Mouse (Mus musculus) bone marrow, adult 2 months (tissue): ENCODE data around the gene Cnst. TPM values are rescaled to one million over a fixed set of nuclear protein-coding genes. Genes with fewer than 3 reads are reported as not detected.

Experiments used
- H3K27ac ChIP-seq: fragments of 200-500 bp; 2 replicates; pipeline ENCODE4 v1.5.1; 2012; ENCODE audit warnings: low read depth, mild to moderate bottlenecking, control low read depth, inconsistent platforms, low read length; ENCODE audit not compliant: control insufficient read depth, poor library complexity, insufficient read depth
- H3K4me1 ChIP-seq: fragments of 200-500 bp; 2 replicates; pipeline ENCODE4 v1.6.1; 2011; ENCODE audit warnings: low read length; ENCODE audit not compliant: control insufficient read depth, insufficient read depth
- H3K4me3 ChIP-seq: fragments of 200-500 bp; replicated peaks from 2 replicates; pipeline ENCODE3; 2011; ENCODE audit warnings: mild to moderate bottlenecking, low read depth, low read length, control low read depth; ENCODE audit not compliant: control insufficient read depth
- CTCF ChIP-seq: fragments of 200-500 bp; IDR thresholded peaks from 2 replicates; pipeline ENCODE4 v1.5.1; 2011; ENCODE audit warnings: low read length, control low read depth; ENCODE audit not compliant: control insufficient read depth, insufficient read depth
- POLR2A ChIP-seq: fragments of 200-500 bp; IDR thresholded peaks from 2 replicates; pipeline ENCODE4 v1.6.1; 2011; ENCODE audit warnings: low read depth, mild to moderate bottlenecking, control low read depth, low read length, borderline replicate concordance; ENCODE audit not compliant: control insufficient read depth
- WGBS: fragments of 180-500 bp; shearing (Covaris S2); methylation state at CpG from one replicate; pipeline ENCODE4 v1.1.7; 2018; 5-methylcytosine and 5-hydroxymethylcytosine counted together
- polyA plus RNA-seq: library from polyadenylated mRNA; stranded (reverse); fragments of >200 nt; gene quantifications from 2 replicates; pipeline ENCODE4 v1.2.4, GENCODE M21; 2011; ENCODE audit warnings: low replicate concordance; ENCODE audit not compliant: missing spikeins, insufficient read depth, insufficient read length

The Cnst gene
- polyA plus RNA-seq, 1 experiment, result 25.1 TPM

- 64% methylated on average over 8 of the region's 8 CpGs for WGBS
- Histone ChIP-seq H3K4me1 (no peaks in the 10 kb centered on the region; the same call in 1 of the 2 replicates), H3K4me3 (no peak overlapping the region), H3K27ac (no peak overlapping the region)
- TF ChIP-seq POLR2A, result no peak
- no peak for TF ChIP-seq CTCF
Measured at GRCm38 (mm10) chr1:179580200-179580599, 34.0 kb downstream of the Cnst start.

GRCm38 (mm10) chr1:179581422-179581821, 35.3 kb downstream of the Cnst start:
- Histone ChIP-seq H3K4me3 (no peak overlapping the region), H3K4me1 (no peaks in the 10 kb centered on the region; the same call in none of the 2 replicates), H3K27ac (no peak overlapping the region)
- WGBS, result 88% methylated on average over 10 of the region's 10 CpGs
- TF ChIP-seq POLR2A (no peak), CTCF (no peak)

DNA sequence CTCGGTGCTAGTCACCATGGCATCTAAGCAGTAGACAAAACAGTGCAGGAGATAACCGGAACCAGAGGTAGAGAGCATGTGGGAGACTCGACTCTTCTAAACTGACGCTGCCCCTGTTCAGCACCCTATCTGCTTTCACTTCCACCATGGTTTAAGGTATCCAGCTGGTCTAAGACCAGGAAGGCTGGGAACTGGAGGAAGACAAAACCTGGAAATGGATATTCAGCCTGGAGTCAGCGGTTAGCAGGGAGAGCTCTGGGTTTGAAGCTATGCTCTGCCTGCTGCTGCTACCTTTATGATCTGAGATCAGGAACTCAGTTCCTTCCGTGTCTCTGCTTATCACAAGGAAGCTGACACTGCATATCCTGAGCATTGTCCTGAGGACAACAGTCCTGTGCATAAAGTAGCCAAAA, 35.9 kb downstream of the Cnst start:
- Histone ChIP-seq H3K27ac (no peak overlapping the region), H3K4me1 (no peaks in the 10 kb centered on the region; the same call in none of the 2 replicates), H3K4me3 (no peak overlapping the region)
- 58% methylated on average over 6 of the region's 6 CpGs for WGBS
- TF ChIP-seq POLR2A (no peak), CTCF (no peak)

DNA sequence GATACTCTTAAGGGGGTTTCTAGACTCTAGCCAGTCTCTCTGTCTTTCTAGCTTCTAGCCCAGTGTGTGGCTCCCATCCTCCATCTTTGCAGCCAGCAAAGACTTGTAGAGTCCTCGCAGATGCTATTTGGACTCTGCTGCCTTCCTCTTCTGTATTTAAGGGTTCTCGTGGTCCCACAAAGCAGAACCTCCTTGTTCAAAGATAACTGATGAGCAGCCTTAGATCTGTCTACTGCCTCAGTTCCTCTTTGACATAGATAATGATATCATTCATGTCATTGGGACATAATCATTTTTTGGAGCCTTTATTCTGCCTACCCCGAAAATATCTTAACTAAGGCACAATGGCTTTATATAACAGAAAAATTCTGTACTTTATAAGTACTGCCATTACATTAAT, 36.9 kb downstream of the Cnst start:
- Histone ChIP-seq H3K27ac (no peak overlapping the region), H3K4me3 (no peak overlapping the region), H3K4me1 (no peaks in the 10 kb centered on the region; the same call in 1 of the 2 replicates)
- WGBS, result 59% methylated on average over 3 of the region's 3 CpGs
- no peak for TF ChIP-seq POLR2A
- no peak for TF ChIP-seq CTCF

DNA sequence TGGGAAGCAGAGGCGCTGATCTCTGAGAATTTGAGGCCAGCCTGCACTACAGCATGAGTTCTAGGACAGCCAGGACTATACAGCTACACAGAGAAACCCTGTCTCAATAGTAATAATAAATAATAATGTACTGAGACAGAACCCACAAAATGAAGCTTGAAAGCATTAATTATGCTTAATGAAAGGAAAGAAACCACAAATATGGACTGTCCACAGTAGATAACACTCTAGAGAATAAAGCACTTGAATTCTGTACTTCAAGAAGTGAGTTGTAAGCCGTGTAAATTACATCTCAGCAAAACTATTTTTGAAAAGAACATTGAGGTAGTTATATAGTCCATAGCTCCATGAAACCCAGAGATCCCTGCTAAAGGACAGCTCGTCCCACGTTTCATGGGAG, 38.0 kb downstream of the Cnst start:
- no peak for TF ChIP-seq CTCF
- TF ChIP-seq POLR2A, result no peak
- 70% methylated on average over 4 of the region's 4 CpGs for WGBS
- H3K4me3 ChIP-seq, result no peak overlapping the region
- no peak overlapping the region for H3K27ac ChIP-seq
- H3K4me1 ChIP-seq, result no peaks in the 10 kb centered on the region; the same call in 1 of the 2 replicates

DNA sequence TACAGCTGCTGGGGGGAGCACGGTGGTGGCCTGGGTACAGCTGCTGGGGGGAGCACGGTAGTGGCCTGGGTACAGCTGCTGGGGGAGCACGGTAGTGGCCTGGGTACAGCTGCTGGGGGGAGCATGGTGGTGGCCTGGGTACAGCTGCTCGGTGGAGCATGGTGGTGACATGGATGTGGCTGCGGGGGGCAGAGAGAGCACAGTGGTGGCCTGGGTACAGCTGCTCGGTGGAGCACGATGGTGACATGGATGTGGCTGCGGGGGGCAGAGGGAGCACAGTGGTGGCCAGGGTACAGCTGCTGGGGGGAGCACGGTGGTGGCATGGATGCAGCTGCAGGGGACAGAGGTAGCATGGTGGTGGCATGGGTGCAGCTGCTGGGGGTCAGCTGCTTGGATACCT, 39.5 kb downstream of the Cnst start:
- H3K27ac ChIP-seq, result no peak overlapping the region
- H3K4me1 ChIP-seq, result no peaks in the 10 kb centered on the region; the same call in 1 of the 2 replicates
- TF ChIP-seq POLR2A (no peak), CTCF (no peak)
- 91% methylated on average over 9 of the region's 9 CpGs for WGBS
- H3K4me3 ChIP-seq, result no peak overlapping the region

DNA sequence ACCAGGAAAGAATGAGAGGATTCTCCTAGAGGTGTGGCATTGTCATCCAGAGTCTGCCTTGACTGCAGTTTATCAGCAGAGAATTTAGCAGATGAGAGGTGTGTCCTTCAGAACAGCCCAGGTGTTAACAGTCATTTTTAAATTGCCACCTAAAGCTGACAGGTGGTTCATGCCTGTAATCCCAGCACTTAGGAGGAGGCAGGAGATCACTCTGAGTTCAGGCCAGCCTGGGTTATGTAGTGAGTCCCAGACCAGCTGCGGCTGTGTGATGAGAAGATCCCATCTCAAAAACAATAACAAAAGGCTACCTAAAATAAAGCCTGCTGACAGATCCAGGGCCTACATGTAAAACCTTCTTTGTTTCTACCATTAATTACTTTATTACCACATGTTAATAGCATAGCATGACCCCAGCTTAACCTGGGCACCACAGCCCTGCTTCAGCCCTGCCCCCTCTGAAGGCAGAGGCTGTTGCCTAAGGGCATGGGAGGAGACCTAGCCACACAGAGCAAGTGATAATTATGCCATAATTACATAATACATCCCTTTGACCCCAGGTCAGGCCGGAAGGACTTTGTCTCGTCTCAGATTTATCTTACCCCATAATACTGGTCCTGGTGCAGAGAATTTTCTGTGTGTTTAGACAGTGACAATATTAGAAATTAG, 40.4 kb downstream of the Cnst start:
- 52% methylated on average over 3 of the region's 3 CpGs for WGBS
- no peaks in the 10 kb centered on the region; the same call in 1 of the 2 replicates for H3K4me1 ChIP-seq
- H3K4me3 ChIP-seq, result no peak overlapping the region
- no peak for TF ChIP-seq POLR2A
- no peak for TF ChIP-seq CTCF
- H3K27ac ChIP-seq, result no peak overlapping the region

- WGBS, result 80% methylated on average over 4 of the region's 4 CpGs
- H3K27ac ChIP-seq, result no peak overlapping the region
- no peak for TF ChIP-seq CTCF
- no peak for TF ChIP-seq POLR2A
- no peaks in the 10 kb centered on the region; the same call in 1 of the 2 replicates for H3K4me1 ChIP-seq
- no peak overlapping the region for H3K4me3 ChIP-seq
Measured at GRCm38 (mm10) chr1:179588230-179588629, 42.1 kb downstream of the Cnst start.
